Mouse (Mus musculus) ovary, postnatal 14 days (tissue): ENCODE measurements around the gene Ncoa3.

Source experiments
- DNase-seq: peaks from one replicate; pipeline ENCODE4 v3.0.0; 2022; ENCODE audit warnings: low spot score

Gene Ncoa3

DNA sequence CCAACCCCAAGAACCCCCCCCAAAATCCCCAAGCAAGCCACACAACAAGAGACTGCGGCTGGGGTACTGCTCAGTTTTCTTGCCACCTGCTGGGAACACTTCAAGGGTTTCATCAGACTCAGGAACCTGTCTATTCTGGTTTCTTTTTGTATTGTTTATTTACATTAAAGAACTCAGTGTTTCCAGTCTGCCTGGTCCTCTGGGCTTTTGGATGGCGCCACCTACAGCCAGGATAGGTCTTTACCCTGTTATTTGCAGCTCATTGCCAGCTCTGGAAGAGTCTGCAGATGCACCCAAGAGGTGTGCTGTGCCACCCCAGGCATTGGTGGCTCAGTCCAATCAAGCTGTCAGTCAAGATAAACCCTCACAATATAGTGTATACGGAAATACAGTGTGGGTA lies 43.3 kb downstream of the Ncoa3 start:
- DNase-seq = no peak

DNA sequence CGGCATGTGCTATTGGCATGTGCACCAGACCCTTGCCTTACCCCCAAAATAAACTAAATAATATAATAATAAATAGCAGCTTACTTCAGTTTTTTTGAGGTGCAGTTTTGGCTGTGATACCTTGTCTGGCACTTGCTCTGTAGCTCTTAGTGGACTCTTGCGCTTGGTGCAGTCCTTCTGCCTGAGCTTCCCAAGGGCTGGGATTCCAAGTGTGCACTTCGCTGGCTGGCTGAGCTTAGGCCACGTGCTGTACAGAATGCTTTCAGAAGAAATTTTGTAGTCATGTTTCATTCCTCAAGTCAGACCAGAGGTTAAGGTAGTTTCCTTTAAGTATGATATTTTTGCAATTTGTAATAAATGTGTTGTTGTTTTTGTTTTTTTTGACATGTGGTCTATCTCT lies 47.2 kb downstream of the Ncoa3 start:
- DNase-seq = no peak

DNA sequence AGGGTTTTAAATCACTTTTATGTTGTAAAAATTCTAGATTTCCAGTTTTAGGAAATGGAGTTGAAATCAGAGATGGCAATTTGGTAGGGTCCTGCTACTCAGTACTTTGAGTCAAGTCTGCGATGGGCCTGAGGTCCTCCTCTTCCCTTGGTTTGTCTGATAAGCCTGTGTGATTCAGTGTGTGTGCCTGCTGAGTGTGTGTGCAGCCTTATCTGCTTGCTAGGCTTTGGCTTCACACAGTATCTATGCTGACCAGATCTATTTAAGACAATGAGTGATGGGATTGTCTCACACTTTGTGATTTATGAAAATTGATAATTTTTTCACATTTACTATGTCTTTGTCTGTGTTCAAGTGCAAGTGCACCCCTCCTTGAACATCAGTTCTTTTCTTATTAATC lies 50.1 kb downstream of the Ncoa3 start:
- DNase-seq = no peak

DNA sequence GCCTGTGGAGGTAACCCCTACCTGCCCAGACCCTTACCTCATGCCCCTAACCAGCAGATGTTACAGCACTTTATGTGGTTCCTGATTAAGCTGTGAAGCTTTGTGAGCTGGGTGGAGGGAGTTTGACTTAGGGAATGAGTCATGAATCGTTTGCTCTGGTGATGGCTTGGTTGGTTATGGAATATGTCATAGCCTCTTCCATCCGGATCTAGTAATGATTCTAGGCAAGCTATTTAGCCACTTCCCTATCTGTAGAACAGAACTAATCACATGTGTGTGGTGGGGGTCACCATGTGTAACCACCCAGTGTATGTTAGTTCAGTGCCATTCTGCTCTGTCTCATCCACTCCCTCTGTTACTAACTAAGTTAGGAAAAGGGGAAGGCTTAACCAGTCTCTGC lies 52.6 kb downstream of the Ncoa3 start:
- no peak for DNase-seq

DNA sequence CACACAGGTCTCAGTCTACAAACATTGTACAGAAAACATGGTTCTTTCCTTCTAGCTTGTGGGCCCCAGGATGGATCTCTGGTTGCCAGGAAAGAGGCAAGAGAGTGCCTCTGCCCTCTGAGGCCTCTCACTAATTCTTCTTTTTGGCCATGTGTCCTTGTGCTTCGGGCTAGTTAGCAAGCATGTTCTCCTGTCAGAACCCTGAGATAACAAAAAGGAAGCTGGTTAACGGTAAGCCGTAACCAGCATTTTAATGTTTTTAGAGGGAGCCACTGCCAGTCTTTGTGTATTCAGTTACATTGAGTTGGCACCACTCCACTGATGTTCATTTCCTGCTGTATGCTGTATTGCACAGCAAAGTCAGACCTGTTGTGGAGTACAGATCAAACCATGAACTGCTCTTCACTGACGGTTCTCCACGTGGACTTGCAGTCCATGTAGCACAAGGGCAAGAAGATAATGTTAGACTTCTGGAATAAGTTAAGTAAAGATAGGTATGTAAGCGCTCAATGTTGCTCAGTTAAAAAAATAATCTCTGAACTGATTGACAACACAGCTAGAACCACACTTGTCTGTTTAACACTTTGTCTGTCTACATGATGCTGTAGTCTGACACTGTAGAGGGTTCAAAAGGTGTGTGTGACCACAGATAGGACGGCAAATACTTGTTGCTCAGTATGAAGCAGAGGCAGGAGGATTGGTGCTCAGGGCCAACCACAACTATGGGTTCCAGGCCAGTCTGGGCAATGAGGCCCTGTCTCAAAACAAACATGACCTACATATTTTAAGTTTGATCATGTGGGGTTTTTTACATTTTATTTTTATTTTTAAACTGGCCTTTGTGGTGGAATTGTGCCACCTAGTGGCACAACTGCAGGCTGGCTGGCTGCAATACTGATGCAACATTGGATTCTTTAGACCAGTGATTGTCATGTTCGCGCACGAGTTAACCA lies 53.4 kb downstream of the Ncoa3 start:
- DNase-seq = peak; percentile 22

DNA sequence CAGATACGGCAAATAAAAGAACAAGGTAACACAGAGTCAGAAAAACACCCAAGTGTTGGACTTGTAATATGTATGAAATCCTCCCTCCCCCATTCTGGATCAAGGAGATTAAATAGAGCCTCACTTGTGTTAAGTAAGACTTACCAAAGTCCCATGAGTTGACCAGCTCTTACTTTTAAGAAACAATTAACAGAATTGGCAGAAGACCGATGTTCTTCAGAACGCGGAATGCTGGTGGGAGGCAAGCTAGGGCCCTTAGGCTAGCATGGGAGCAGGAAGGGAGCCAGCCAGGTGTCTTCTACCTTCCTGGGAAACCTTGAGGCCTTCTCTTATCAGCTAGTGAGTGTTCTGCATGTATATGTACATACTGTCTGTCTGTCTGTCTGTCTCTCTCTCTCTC lies 55.5 kb downstream of the Ncoa3 start:
- DNase-seq = no peak

DNA sequence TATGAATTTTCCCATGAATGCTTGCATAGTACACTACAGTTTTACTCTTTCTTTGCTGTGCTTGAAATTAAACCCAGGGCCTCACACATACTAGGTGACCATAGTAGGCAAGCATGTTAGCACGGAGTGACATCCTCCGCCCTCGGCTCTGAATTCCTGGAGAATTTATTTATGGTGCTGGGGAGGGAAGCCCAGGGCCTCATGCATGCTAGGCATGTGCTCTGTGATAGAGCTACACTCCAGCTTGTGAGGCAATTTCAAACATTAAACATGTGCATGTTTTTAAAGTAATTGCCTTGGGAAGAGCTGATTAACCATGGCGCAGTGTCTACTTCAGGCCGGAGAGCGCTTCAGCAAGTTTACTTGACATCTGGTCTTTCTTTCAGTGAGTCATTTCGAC lies 56.4 kb downstream of the Ncoa3 start:
- no peak for DNase-seq

DNA sequence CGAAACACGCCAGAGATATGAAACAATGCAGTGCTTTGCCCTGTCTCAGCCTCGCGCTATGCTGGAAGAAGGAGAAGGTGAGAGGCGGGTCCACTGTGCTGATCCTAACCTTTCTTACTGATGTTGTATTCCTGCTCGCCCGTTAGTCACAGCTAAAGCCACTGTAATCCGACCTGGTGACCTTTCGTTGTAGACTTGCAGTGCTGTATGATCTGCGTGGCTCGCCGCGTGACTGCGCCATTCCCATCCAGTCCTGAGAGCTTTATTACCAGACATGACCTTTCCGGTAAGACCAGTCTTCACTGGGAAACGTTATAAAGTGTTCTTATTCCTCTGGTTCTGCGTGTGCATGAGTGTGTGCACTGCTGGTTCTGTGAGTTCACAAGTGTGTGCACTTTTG lies 59.0 kb downstream of the Ncoa3 start:
- no peak for DNase-seq

DNA sequence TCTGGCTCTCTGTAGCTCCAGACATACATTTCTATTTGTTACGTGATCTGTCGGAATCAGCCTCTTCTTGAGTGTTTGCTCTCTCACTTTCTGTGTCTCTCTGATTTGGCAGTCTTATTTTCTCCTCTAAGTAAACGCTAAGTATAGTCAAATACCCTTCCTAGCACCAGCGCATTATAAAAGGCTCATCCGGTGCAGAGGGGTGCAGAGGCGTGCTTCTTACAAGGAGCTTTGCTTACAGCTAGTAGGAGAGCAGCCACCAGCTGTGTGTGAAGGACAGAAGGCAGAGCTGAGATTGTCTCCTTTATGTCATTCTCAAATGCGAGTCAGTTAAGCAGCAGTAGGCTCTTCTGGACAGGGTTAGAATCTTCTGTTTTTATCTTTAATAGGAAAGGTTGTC lies 59.5 kb downstream of the Ncoa3 start:
- no peak for DNase-seq

DNA sequence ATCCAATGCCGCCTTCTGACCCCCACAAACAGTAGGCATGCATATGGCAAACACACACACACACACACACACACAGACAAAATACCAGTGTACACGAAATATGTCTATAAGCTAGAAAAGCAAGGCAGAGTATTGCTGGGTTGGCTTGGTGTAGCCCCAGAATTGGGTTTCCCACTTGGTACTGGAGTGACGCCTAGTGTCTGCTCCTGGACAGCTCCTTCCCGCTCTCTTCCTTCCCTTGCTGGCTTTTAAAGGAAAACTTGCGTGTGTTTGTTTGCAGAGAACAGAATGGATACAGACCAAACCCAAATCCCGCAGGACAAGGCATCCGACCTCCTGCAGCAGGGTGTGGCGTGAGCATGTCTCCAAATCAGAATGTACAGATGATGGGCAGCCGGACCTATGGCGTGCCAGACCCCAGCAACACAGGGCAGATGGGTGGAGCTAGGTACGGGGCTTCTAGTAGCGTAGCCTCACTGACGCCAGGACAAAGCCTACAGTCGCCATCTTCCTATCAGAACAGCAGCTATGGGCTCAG lies 61.6 kb downstream of the Ncoa3 start:
- DNase-seq = no peak

DNA sequence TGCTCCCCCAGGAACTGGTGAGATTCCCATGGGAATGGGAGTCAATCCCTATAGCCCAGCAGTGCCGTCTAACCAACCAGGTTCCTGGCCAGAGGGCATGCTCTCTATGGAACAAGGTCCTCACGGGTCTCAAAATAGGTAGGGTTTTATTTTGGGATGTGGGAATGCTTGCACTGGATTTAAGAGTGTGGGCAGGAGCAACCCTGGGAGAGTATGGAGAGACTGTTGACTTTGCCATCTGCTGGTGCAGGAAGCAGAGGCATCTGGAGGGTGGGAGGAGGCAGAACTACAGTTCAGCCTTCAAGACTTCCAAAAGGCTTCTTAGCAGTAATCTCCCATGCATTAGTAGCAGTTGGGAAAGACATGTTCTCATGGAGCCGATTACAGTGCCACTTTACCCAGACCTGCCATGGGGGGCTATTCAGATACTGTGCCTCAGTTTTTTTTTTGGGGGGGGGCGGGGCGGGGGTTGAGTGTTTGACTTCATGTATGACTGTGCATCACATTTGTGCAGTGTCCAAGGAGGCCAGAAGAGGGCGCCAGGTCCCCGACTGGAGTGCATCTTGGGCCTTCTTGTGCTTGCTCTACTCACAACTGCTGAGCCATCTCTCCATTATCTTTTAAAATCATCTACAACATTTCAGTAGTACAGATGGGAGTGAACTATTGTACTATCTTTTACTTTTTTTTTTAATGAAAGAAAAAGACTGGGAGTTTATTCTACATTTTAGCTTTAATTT lies 67.4 kb downstream of the Ncoa3 start:
- DNase-seq = peak; percentile 48

DNA sequence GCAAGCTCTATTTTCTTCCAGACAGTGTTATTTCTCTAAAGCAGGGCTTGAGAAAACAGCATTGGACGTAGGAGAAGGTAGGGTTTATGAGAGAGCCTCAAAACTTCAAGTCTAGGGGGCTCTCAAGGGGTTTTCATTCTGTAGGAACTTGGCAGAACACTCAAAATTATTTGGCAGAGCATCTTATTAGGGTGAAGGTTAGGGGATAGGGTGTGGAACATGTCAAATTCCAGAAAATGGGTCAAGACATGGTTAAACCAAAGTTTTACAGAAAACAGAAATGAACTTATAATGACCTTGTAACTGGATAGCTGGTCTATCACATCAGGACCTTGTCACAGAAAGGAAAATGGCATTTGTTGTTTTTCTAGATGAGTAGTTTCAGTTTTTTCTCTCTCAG lies 69.6 kb downstream of the Ncoa3 start:
- DNase-seq = no peak

DNA sequence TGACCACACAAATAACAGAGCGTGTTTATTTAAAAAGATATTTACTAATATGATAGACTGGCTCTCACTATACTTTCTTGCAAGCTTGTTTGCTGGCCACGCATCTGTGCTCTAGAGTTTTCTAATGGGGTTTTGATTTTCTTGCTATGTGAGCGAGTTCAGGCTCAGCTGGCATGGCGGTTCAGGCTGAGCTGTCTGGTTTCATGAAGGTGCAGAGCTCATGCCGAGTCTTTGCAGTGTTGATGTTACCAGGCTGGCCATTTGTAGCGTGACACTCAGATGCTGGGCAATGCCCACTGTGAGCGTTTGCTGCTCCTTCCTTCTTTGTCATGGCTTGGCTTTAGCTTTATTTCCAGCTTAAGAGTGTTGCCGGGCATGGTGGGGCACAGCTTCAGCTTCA lies 70.0 kb downstream of the Ncoa3 start:
- no peak for DNase-seq

DNA sequence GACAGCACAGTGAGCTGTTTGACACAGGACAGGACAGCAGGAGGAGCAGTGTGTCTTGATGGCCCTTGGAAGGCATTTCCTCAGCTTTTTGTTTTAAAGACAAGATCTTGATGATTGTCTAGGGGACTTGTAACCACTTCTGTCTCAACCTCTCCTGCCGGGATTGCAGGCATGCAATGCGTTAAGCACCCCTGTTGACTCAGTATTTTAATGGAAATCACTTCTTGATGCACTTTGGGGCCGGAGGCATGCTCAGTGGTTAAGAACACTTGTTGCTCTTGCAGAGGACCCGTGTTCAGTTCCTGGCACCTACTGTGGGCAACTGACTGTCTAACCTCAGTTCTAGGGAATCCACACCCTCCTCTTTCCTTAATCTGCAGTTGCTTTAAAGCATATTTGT lies 74.0 kb downstream of the Ncoa3 start:
- DNase-seq = no peak

DNA sequence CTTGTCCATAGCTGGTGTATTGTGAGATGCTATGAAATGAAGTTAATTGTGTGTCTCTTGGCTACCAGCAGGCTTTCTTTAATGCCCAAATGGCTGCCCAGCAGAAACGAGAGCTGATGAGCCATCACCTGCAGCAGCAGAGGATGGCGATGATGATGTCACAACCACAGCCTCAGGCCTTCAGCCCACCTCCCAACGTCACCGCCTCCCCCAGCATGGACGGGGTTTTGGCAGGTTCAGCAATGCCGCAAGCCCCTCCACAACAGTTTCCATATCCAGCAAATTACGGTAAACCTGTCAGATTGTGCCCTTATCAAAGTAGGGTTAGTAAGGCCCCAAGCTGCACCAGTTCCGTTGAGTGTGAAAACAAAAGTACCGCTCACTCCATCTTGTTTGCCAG lies 75.8 kb downstream of the Ncoa3 start:
- no peak for DNase-seq

DNA sequence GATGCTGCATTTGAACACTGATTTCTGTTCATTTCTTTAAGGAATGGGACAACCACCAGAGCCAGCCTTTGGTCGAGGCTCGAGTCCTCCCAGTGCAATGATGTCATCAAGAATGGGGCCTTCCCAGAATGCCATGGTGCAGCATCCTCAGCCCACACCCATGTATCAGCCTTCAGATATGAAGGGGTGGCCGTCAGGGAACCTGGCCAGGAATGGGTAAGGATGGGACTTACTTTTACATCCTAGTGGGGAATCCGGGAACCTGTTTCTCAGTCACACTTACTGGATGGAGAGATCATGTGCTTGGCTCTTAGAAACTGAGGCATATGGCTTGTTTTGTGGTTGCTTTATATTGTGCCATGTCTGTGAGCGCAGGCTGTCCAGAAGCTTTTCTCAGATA lies 76.7 kb downstream of the Ncoa3 start:
- no peak for DNase-seq

DNA sequence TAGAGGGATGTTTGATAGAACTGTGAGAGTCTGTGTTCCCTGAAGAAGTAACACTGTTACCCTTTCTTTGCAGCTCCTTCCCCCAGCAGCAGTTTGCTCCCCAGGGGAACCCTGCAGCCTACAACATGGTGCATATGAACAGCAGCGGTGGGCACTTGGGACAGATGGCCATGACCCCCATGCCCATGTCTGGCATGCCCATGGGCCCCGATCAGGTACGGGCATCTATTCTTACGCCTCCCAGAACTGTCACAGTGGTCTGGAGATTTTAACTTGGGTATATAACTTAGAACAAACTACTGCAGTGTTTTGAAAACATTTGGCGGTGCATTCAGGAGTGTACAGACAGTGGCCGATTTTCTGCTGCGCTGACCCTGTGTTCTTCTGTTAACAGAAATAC lies 77.3 kb downstream of the Ncoa3 start:
- DNase-seq = no peak

DNA sequence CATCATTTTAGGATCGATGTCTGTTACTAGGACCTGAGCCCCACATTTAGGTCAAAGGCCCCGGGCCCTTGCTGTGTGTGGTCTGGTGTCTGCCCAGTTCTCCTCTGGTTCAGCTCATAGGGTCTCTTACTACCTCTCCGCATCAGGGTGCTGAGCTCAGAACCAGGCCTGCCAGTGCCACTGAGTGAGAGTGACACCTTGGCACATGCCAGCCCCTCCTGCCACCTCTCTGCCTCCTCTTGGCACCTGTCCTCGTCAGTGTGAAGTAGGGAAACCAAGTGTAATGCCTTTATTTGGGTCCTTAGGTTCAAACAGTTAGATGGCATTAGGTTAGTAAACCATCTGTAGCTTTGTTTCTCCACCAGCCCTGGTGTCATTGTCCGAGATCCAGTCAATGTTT lies 79.0 kb downstream of the Ncoa3 start:
- DNase-seq = no peak

DNA sequence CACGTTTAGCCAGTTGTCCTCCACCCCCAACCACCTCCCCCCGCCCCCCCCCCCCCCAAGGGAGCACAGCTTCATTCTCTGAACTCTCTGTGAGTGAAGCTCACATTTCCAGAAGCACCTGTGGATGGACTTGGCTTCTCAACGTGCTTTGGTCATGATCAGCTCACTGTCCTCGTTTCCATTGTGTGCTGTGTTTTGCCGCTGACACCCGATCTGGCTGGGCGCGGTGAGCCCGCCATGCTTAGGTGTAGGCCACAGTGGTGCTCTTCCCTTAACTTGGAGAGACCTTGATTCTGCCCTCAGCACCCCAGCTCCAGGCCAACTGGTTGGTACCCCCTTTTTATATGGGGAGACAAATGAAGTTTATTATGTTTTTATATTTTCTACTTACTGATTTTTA lies 79.5 kb downstream of the Ncoa3 start:
- no peak for DNase-seq

DNA sequence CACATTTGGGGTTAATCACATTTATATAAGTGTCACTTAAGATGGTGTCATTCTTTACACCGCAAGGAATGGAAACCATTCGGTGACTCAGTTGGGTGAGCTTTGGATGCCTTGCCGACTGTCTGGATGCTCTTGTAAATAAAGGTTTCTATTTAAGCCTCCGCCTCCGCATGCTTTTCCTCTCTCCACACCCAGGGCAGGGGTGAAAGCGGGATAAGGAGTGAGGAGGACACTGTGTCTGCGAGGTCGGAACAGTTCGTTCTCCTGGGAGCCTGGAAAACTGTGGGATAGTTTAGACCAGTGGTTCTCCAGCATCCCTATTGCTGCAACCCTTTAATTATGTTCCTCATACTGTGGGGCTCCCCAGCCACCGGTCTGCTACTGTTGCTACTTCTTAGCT lies 80.6 kb downstream of the Ncoa3 start:
- no peak for DNase-seq

DNA sequence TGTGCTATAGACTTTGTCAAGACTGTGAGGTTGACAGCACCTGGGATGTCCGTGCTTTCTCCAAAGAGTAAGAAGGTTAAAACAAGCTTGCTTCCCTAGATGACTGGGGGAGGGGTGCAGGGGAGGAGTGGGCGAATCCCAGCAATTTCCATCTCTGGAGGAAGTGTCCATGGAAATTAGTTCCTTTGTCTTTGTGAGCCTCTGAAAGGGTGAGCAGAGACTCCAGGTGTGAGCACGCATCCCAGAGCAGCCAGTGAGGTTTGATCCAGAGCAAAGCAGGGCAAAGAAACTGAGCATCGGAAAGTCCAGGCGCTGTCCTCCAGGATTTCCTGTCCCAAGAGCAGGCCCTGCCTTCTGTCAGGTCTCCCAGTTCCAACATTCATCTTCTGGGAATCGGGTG lies 81.9 kb downstream of the Ncoa3 start:
- DNase-seq = no peak

DNA sequence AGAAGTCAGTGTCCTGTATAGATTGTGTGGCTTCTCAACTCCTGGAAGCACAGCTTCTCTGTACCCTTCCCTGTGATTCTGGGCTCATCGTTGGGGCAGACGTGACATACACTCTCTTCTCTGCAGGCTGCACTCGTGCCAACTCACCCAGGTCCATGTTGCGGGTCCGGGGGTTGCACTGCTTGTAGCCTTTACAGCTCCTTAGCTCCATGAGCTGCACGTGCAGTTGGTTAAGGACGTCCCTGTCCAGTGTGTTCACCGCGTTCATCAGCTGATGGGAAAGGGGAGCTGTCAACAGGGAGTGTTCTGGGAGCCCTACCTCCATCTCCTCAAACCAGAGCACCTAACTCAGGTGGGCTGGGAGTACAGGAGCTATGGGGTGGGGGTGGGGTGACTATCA lies 84.9 kb downstream of the Ncoa3 start:
- no peak for DNase-seq

DNA sequence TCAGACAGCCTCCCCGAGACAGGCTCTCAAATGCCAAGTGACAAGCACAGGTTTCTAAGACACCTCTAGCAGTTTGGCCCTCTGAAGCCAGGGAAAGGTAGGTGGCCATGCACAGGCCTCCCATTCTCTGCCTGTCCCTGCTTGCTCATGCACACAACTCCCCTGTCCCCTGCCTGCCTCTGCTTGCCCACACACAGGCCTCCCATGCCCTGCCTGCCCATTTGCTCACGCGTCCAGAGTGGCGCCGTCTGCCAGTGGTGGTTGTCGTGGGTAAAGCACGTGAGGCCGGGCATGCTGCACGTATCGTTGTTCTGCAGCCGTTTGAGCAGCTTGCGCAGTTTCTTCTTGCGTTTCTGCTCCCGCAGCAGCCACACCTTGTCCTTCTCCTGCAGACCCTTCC lies 86.8 kb downstream of the Ncoa3 start:
- no peak for DNase-seq
